ENCODE assay signal across 8 mouse cellular contexts in genomic region chr1:86046833-86047563, GRCm38 (mm10). TPM values are rescaled to one million over a fixed set of nuclear protein-coding genes. Genes with fewer than 3 reads are reported as not detected.
DNase-seq lines count a peak whose midpoint lies in the region; ATAC-seq lines count a peak whose summit lies in the region.

No protein-coding gene starts in this region.

- H3K36me3 ChIP-seq in kidney, embryonic 16.5 days (ENCODE audit: insufficient read depth, low read length) = no peaks in the 10 kb centered on the region
- H3K36me3 ChIP-seq in embryonic facial prominence, embryonic 15.5 days = no peaks in the 10 kb centered on the region
- H3K36me3 ChIP-seq in limb, embryonic 10.5 days = no peaks in the 10 kb centered on the region
- no peaks in the 10 kb centered on the region for H3K36me3 ChIP-seq in neural tube, embryonic 14.5 days (ENCODE audit: control insufficient read depth, insufficient read depth, low read length)

- peaks cover 8% of the 10 kb centered on the region; the same call in 1 of the 2 replicates for H3K4me1 ChIP-seq in kidney, embryonic 16.5 days (ENCODE audit: insufficient read depth, low read length)
- peaks cover 15% of the 10 kb centered on the region for H3K4me1 ChIP-seq in embryonic facial prominence, embryonic 15.5 days
- peaks cover 16% of the 10 kb centered on the region for H3K4me1 ChIP-seq in limb, embryonic 10.5 days
- H3K4me1 ChIP-seq in neural tube, embryonic 14.5 days (ENCODE audit: control insufficient read depth, insufficient read depth, low read length) = 0 out of 2 replicates have a peak, but pooled peaks cover 5% of the 10 kb centered on the region

- intact Hi-C loops in left cerebral cortex, postnatal 10 days (cut with DNase I) = no loop called here
- intact Hi-C loops in left cerebral cortex, postnatal 25 days (cut with DNase I) = no loop called here

- peaks cover 4% of the 10 kb centered on the region; the same call in 1 of the 2 replicates for H3K9me3 ChIP-seq in kidney, embryonic 16.5 days (ENCODE audit: low read length)
- no peaks in the 10 kb centered on the region for H3K9me3 ChIP-seq in embryonic facial prominence, embryonic 15.5 days (replicated peaks)
- H3K9me3 ChIP-seq in limb, embryonic 10.5 days (replicated peaks) = no peaks in the 10 kb centered on the region
- H3K9me3 ChIP-seq in neural tube, embryonic 14.5 days (ENCODE audit: control insufficient read depth, low read length) = no peaks in the 10 kb centered on the region

- no peak for ATAC-seq in kidney, embryonic 16.5 days (ENCODE audit: low FRiP score, low TSS enrichment)
- ATAC-seq in embryonic facial prominence, embryonic 15.5 days (ENCODE audit: insufficient number of reproducible peaks, low FRiP score, low TSS enrichment, low read depth) = no peak
- no peak for ATAC-seq in neural tube, embryonic 14.5 days (ENCODE audit: low read depth)

- H3K27ac ChIP-seq in kidney, embryonic 16.5 days (ENCODE audit: low read length) = no peak overlapping the region
- no peak overlapping the region for H3K27ac ChIP-seq in embryonic facial prominence, embryonic 15.5 days (replicated peaks)
- no peak overlapping the region for H3K27ac ChIP-seq in limb, embryonic 10.5 days
- H3K27ac ChIP-seq in neural tube, embryonic 14.5 days (ENCODE audit: low read depth, low read length) = no peak overlapping the region

- H3K4me2 ChIP-seq in kidney, embryonic 16.5 days (replicated peaks; ENCODE audit: low read depth, low read length) = peak overlapping the region; percentile 99
- peak overlapping the region; percentile 97 for H3K4me2 ChIP-seq in embryonic facial prominence, embryonic 15.5 days (replicated peaks)
- H3K4me2 ChIP-seq in neural tube, embryonic 14.5 days (ENCODE audit: low read depth, low read length) = peak overlapping the region; percentile 95

- 9% methylated on average over 24 of the region's 24 CpGs for WGBS in kidney, embryonic 16.5 days
- 8% methylated on average over 24 of the region's 24 CpGs for WGBS in embryonic facial prominence, embryonic 15.5 days
- 6% methylated on average over 24 of the region's 24 CpGs for WGBS in limb, embryonic 10.5 days
- 10% methylated on average over 24 of the region's 24 CpGs for WGBS in neural tube, embryonic 14.5 days

- H3K4me3 ChIP-seq in kidney, embryonic 16.5 days (ENCODE audit: low read length) = peak overlapping the region; percentile 58
- H3K4me3 ChIP-seq in embryonic facial prominence, embryonic 15.5 days (replicated peaks) = peak overlapping the region; percentile 53
- peak overlapping the region; percentile 71 for H3K4me3 ChIP-seq in limb, embryonic 10.5 days
- peak overlapping the region; percentile 56 for H3K4me3 ChIP-seq in neural tube, embryonic 14.5 days (ENCODE audit: low read depth, low read length)

- no peak for DNase-seq in kidney, adult 8-10 months
- DNase-seq in limb, embryonic 10.5 days (ENCODE audit: low spot score) = peak; percentile 45
- DNase-seq in left cerebral cortex, postnatal 10 days (ENCODE audit: extremely low spot score in 1 of 2, low spot score in 2 of 2) = no peak
- DNase-seq in left cerebral cortex, postnatal 25 days (ENCODE audit: low spot score in 2 of 2) = no peak
- no peak for DNase-seq in cerebellum, adult 8-10 months

- peaks cover 46% of the 10 kb centered on the region for H3K27me3 ChIP-seq in kidney, embryonic 16.5 days (ENCODE audit: insufficient read depth, low read length)
- H3K27me3 ChIP-seq in embryonic facial prominence, embryonic 15.5 days = peaks cover 62% of the 10 kb centered on the region
- H3K27me3 ChIP-seq in limb, embryonic 10.5 days (ENCODE audit: low read depth, poor library complexity, severe bottlenecking) = peaks cover 70% of the 10 kb centered on the region
- H3K27me3 ChIP-seq in neural tube, embryonic 14.5 days (ENCODE audit: control insufficient read depth, insufficient read depth, low read length) = peaks cover 28% of the 10 kb centered on the region

- no peak overlapping the region; the same call in 1 of the 2 replicates for H3K9ac ChIP-seq in kidney, embryonic 16.5 days (replicated peaks; ENCODE audit: low read length)
- H3K9ac ChIP-seq in embryonic facial prominence, embryonic 15.5 days = no peak overlapping the region
- peak overlapping the region; percentile 75; the same call in 1 of the 2 replicates for H3K9ac ChIP-seq in neural tube, embryonic 14.5 days (replicated peaks; ENCODE audit: low read depth, low read length)

RNA-seq across cellular contexts. Expression of gene 2810459M11Rik, which starts 1.3 kb away (rescaled TPM):
- polyA plus RNA-seq in kidney, embryonic 16.5 days (2015; fragmentation: Nextera tagmentation; extraction: Ambion mirVana) = 0.71 and 0.94 TPM in 2 replicates
- 0.66 and 0.81 TPM in 2 replicates for polyA plus RNA-seq in embryonic facial prominence, embryonic 15.5 days (2015; fragmentation: Nextera tagmentation; extraction: Ambion mirVana)
- 0.19 and 0.28 TPM in 2 replicates for polyA plus RNA-seq in limb, embryonic 10.5 days (2016; fragmentation: Nextera tagmentation; extraction: Ambion mirVana)
- 5.4 and 8.1 TPM in 2 replicates for polyA plus RNA-seq in neural tube, embryonic 14.5 days (2014; fragmentation: Nextera tagmentation; extraction: Ambion mirVana)
- 1 to 10 TPM; 4.7 to 8.8 TPM for total RNA-seq in left cerebral cortex, postnatal 10 days (2021)
- 1 to 10 TPM; 7.2 to 8.0 TPM for total RNA-seq in left cerebral cortex, postnatal 25 days (2021)

RNA-seq across cellular contexts. Expression of gene Psmd1, which starts 17.2 kb away (rescaled TPM):
- 184 and 194 TPM in 2 replicates for polyA plus RNA-seq in kidney, embryonic 16.5 days (2015; fragmentation: Nextera tagmentation; extraction: Ambion mirVana)
- 146 and 149 TPM in 2 replicates for polyA plus RNA-seq in embryonic facial prominence, embryonic 15.5 days (2015; fragmentation: Nextera tagmentation; extraction: Ambion mirVana)
- 220 and 233 TPM in 2 replicates for polyA plus RNA-seq in limb, embryonic 10.5 days (2016; fragmentation: Nextera tagmentation; extraction: Ambion mirVana)
- 184 and 218 TPM in 2 replicates for polyA plus RNA-seq in neural tube, embryonic 14.5 days (2014; fragmentation: Nextera tagmentation; extraction: Ambion mirVana)
- 100 to 1,000 TPM; 126 to 127 TPM for total RNA-seq in left cerebral cortex, postnatal 10 days (2021)
- 100 to 1,000 TPM; 103 to 108 TPM for total RNA-seq in left cerebral cortex, postnatal 25 days (2021)

RNA-seq across cellular contexts. Expression of gene Spata3, which starts 30.4 kb away (rescaled TPM):
- not detected in 2 replicates for polyA plus RNA-seq in kidney, embryonic 16.5 days (2015; fragmentation: Nextera tagmentation; extraction: Ambion mirVana)
- 0.24 TPM in 1 of 2 replicates, not detected in the other for polyA plus RNA-seq in embryonic facial prominence, embryonic 15.5 days (2015; fragmentation: Nextera tagmentation; extraction: Ambion mirVana)
- polyA plus RNA-seq in limb, embryonic 10.5 days (2016; fragmentation: Nextera tagmentation; extraction: Ambion mirVana) = not detected in 2 replicates
- 0.51 and 0.66 TPM in 2 replicates for polyA plus RNA-seq in neural tube, embryonic 14.5 days (2014; fragmentation: Nextera tagmentation; extraction: Ambion mirVana)
- under 1 TPM; 0.62 to 0.89 TPM for total RNA-seq in left cerebral cortex, postnatal 10 days (2021)
- under 1 TPM; 0.41 to 0.57 TPM for total RNA-seq in left cerebral cortex, postnatal 25 days (2021)
